Mouse (Mus musculus) lung, postnatal 25 days (tissue): ENCODE measurements around the gene Golgb1.

Source experiments
- DNase-seq: peaks from one replicate; pipeline ENCODE4 v3.0.0; 2022; ENCODE audit warnings: low spot score

The Golgb1 gene

GRCm38 (mm10) chr16:36920410-36920809 lies 45.5 kb downstream of the Golgb1 start:
- no peak for DNase-seq

GRCm38 (mm10) chr16:36921067-36921613 lies 46.2 kb downstream of the Golgb1 start:
- DNase-seq = no peak

GRCm38 (mm10) chr16:36921980-36922379 lies 47.0 kb downstream of the Golgb1 start:
- DNase-seq = no peak

- no peak for DNase-seq
These were observed 49.4 kb downstream of the Golgb1 start for GRCm38 (mm10) chr16:36924312-36924711.

GRCm38 (mm10) chr16:36925351-36925750 lies 50.4 kb downstream of the Golgb1 start:
- DNase-seq = no peak

- DNase-seq = peak; percentile 58
These were observed 50.9 kb downstream of the Golgb1 start for GRCm38 (mm10) chr16:36925797-36926196.

- no peak for DNase-seq
These were observed 51.8 kb downstream of the Golgb1 start for GRCm38 (mm10) chr16:36926514-36927447.

GRCm38 (mm10) chr16:36927495-36928105 lies 52.7 kb downstream of the Golgb1 start:
- no peak for DNase-seq

- no peak for DNase-seq
These were observed 53.2 kb downstream of the Golgb1 start for GRCm38 (mm10) chr16:36928106-36928500.

- no peak for DNase-seq
These were observed 54.3 kb downstream of the Golgb1 start for GRCm38 (mm10) chr16:36929216-36929615.

GRCm38 (mm10) chr16:36930231-36931136 lies 55.5 kb downstream of the Golgb1 start:
- DNase-seq = peak; percentile 26

GRCm38 (mm10) chr16:36931381-36931780 lies 56.4 kb downstream of the Golgb1 start:
- DNase-seq = no peak

GRCm38 (mm10) chr16:36931976-36932375 lies 57.0 kb downstream of the Golgb1 start:
- DNase-seq = no peak

GRCm38 (mm10) chr16:36932546-36932945 lies 57.6 kb downstream of the Golgb1 start:
- no peak for DNase-seq

- DNase-seq = peak; percentile 41
These were observed 59.3 kb downstream of the Golgb1 start for GRCm38 (mm10) chr16:36934131-36934840.

GRCm38 (mm10) chr16:36934841-36935620 lies 60.1 kb downstream of the Golgb1 start, which contains the start of gene Hcls1:
Gene Hcls1 (plus strand): TSS chr16:36934983.
- peak; percentile 64 for DNase-seq

GRCm38 (mm10) chr16:36935814-36936213 lies 60.9 kb downstream of the Golgb1 start:
- DNase-seq = peak; percentile 36

GRCm38 (mm10) chr16:36941137-36941727 lies 66.3 kb downstream of the Golgb1 start:
- peak; percentile 43 for DNase-seq

GRCm38 (mm10) chr16:36941895-36942294 lies 67.0 kb downstream of the Golgb1 start:
- no peak for DNase-seq

GRCm38 (mm10) chr16:36943591-36943990 lies 68.7 kb downstream of the Golgb1 start:
- DNase-seq = no peak
